8 mouse cellular contexts compared by ENCODE assay signal in the genomic region with DNA sequence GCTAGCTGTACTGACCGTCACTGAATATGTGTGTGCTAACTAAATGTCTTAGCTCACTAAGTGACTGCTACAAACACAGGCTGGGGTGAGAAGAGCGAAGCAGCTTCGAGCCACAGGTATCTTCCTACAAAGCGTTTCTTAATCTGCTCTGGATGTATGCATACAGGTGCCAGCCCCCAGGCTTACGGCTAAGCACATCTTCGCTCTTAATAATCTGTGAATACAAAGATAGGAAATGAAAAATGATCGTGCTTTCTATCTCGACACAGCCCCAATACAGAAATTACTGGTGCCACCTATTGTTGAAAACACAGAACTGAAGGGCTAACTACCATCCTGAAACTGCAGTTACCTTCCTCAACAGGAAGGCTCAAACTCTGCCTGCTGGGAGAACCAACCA. TPM values are rescaled to one million over a fixed set of nuclear protein-coding genes. Genes with fewer than 3 reads are reported as not detected.
DNase-seq lines count a peak whose midpoint lies in the region; ATAC-seq and TF ChIP-seq lines count a peak whose summit lies in the region.

No protein-coding gene starts in this region.

- H3K9me3 ChIP-seq in neural tube, embryonic 13.5 days = no peaks in the 10 kb centered on the region
- no peaks in the 10 kb centered on the region for H3K9me3 ChIP-seq in hindbrain, embryonic 16.5 days (ENCODE audit: control insufficient read depth, low read length)
- no peaks in the 10 kb centered on the region for H3K9me3 ChIP-seq in midbrain, postnatal 0 days (ENCODE audit: low read length)

- no peak overlapping the region for H3K27ac ChIP-seq in neural tube, embryonic 13.5 days (replicated peaks)
- no peak overlapping the region for H3K27ac ChIP-seq in hindbrain, embryonic 16.5 days (ENCODE audit: low read depth, low read length)
- H3K27ac ChIP-seq in midbrain, postnatal 0 days (ENCODE audit: low read depth, low read length) = 0 out of 2 replicates have a peak overlapping the region, but pooled peaks have one; percentile 9

- H3K27me3 ChIP-seq in neural tube, embryonic 13.5 days = no peaks in the 10 kb centered on the region
- no peaks in the 10 kb centered on the region for H3K27me3 ChIP-seq in hindbrain, embryonic 16.5 days (replicated peaks; ENCODE audit: control insufficient read depth, insufficient read depth, low read length)
- no peaks in the 10 kb centered on the region for H3K27me3 ChIP-seq in midbrain, postnatal 0 days (ENCODE audit: insufficient read depth, low read length)

- H3K4me2 ChIP-seq in neural tube, embryonic 13.5 days = 0 out of 2 replicates have a peak overlapping the region, but pooled peaks have one; percentile 11
- H3K4me2 ChIP-seq in hindbrain, embryonic 16.5 days (ENCODE audit: low read length) = peak overlapping the region; percentile 37; the same call in 1 of the 2 replicates
- H3K4me2 ChIP-seq in midbrain, postnatal 0 days (ENCODE audit: low read depth, low read length, poor library complexity, severe bottlenecking) = 0 out of 2 replicates have a peak overlapping the region, but pooled peaks have one; percentile 18

- peak; percentile 85 for TF ChIP-seq CTCF in midbrain, postnatal 0 days (IDR thresholded peaks at IDR 0.05)

- H3K4me3 ChIP-seq in neural tube, embryonic 13.5 days = no peak overlapping the region
- no peak overlapping the region for H3K4me3 ChIP-seq in hindbrain, embryonic 16.5 days (ENCODE audit: low read length)
- no peak overlapping the region for H3K4me3 ChIP-seq in midbrain, postnatal 0 days (ENCODE audit: low read depth, low read length)

- no peaks in the 10 kb centered on the region for H3K4me1 ChIP-seq in neural tube, embryonic 13.5 days (replicated peaks)
- H3K4me1 ChIP-seq in hindbrain, embryonic 16.5 days (ENCODE audit: control insufficient read depth, insufficient read depth, low read depth, low read length) = no peaks in the 10 kb centered on the region
- no peaks in the 10 kb centered on the region for H3K4me1 ChIP-seq in midbrain, postnatal 0 days (ENCODE audit: insufficient read depth, low read length)

- H3K9ac ChIP-seq in neural tube, embryonic 13.5 days = no peak overlapping the region
- H3K9ac ChIP-seq in hindbrain, embryonic 16.5 days (ENCODE audit: low read depth, low read length) = no peak overlapping the region
- H3K9ac ChIP-seq in midbrain, postnatal 0 days (replicated peaks; ENCODE audit: low read length, poor library complexity, severe bottlenecking) = no peak overlapping the region

- H3K36me3 ChIP-seq in neural tube, embryonic 13.5 days = no peaks in the 10 kb centered on the region
- H3K36me3 ChIP-seq in hindbrain, embryonic 16.5 days (ENCODE audit: control insufficient read depth, insufficient read depth, low read length) = no peaks in the 10 kb centered on the region
- H3K36me3 ChIP-seq in midbrain, postnatal 0 days (ENCODE audit: insufficient read depth, low read length) = no peaks in the 10 kb centered on the region

- WGBS in neural tube, embryonic 13.5 days = 57% methylated on average over 8 of the region's 8 CpGs
- WGBS in hindbrain, embryonic 16.5 days = 38% methylated on average over 8 of the region's 8 CpGs
- 25% methylated on average over 8 of the region's 8 CpGs for WGBS in midbrain, postnatal 0 days

- ATAC-seq in frontal cortex, adult (ENCODE audit: low TSS enrichment) = peak; percentile 94
- ATAC-seq in neural tube, embryonic 13.5 days (ENCODE audit: low read depth) = 0 out of 2 replicates have a peak, but pooled peaks have one; percentile 47
- peak; percentile 68 for ATAC-seq in hindbrain, embryonic 16.5 days
- no peak for ATAC-seq in midbrain, postnatal 0 days (ENCODE audit: low FRiP score)
- ATAC-seq in erythroid progenitor cell, adult 5-6 weeks (replicated peaks; ENCODE audit: low FRiP score, poor library complexity, severe bottlenecking) = no peak

- no peak for DNase-seq in frontal cortex, postnatal 14 days (ENCODE audit: low spot score in 2 of 2)
- no peak for DNase-seq in neural tube, embryonic 10.5 days (ENCODE audit: extremely low spot score, low spot score)
- peak; percentile 66 for DNase-seq in midbrain, postnatal 0 days (ENCODE audit: low spot score)
- no peak for DNase-seq in ovary, postnatal 14 days (ENCODE audit: low spot score)

RNA-seq across cellular contexts. Expression of gene Glis3, which starts 51.5 kb away (rescaled TPM):
- 0.93 and 2.1 TPM in 2 replicates for polyA plus RNA-seq in neural tube, embryonic 13.5 days (2015; fragmentation: Nextera tagmentation; extraction: Ambion mirVana)
- 2.5 and 2.9 TPM in 2 replicates for polyA plus RNA-seq in hindbrain, embryonic 16.5 days (2015; fragmentation: Nextera tagmentation; extraction: Ambion mirVana)
- 16.5 and 27.1 TPM in 2 replicates for total RNA-seq in midbrain, postnatal 0 days (2014; rRNA removed)
- polyA plus RNA-seq in midbrain, postnatal 0 days (2015; fragmentation: Nextera tagmentation; extraction: Ambion mirVana) = 0.75 and 1.2 TPM in 2 replicates
- 2.2 and 6.3 TPM in 2 replicates for total RNA-seq in erythroid progenitor cell, adult 5-6 weeks (2015; ENCODE audit: low replicate concordance)
- 1.0 TPM in 1 of 2 replicates, not detected in the other for total RNA-seq in erythroid progenitor cell, adult 5-6 weeks (2017; ENCODE audit: low replicate concordance)

Comparison
In these comparisons a context has a peak if more than half of its experiments do, and no peak if none do; other contexts are left out.
1. ATAC-seq: peak in frontal cortex, adult (single experiment), neural tube, embryonic 13.5 days (single experiment) and hindbrain, embryonic 16.5 days (single experiment); none in midbrain, postnatal 0 days (single experiment) and erythroid progenitor cell, adult 5-6 weeks (single experiment).
2. Peak in every context shown above with its lines, with median percentiles within 50 percentile points of each other: H3K4me2 ChIP-seq.